Mouse (Mus musculus): Measurements from ENCODE around the gene Klk14.

- TF ChIP-seq CTCF (IDR thresholded peaks at IDR 0.05; ENCODE audit: low read depth, low read length) (no peak), POLR2A (IDR thresholded peaks at IDR 0.05; ENCODE audit: extremely low read depth, insufficient read depth, low read length) (no peak)
Observed at GRCm38 (mm10) chr7:43675091-43675490, 15.1 kb upstream of the Klk14 start.
